Mouse (Mus musculus): ENCODE measurements at regions not wholly inside any gene's neighbourhood (a gene's known extent, or its start where the extent isn't known, plus 50 kb on each side); places are given as distances from the start of the nearest gene placed in this dataset.

DNA sequence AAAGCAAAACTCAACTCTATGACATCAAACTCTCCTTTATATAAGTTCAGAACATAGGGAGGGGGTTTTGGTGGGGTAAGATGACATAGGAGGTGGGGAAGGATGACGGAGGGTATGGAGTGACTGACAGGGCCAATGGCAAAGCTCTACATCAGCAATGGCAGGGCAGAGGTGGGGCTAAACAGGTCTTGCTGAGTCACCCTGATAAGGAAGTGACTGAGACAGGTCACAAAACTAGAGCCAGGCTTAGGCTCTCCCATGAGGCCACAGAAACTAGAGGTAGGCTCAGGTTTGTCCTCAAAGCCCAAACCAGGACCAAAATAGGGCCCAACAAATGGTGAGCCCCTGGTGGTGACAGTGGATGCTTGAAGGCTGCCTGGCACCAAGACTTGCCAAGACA, 114.6 kb downstream of the Trib2 start:
- TF ChIP-seq CTCF (IDR thresholded peaks at IDR 0.05; ENCODE audit: extremely low read depth, insufficient read depth, insufficient read length, insufficient replicate concordance) (no peak), POLR2A (IDR thresholded peaks at IDR 0.05; ENCODE audit: low read depth, low read length) (no peak)
